Comparison of ENCODE assay signal across 8 mouse cellular contexts in the genomic region with DNA sequence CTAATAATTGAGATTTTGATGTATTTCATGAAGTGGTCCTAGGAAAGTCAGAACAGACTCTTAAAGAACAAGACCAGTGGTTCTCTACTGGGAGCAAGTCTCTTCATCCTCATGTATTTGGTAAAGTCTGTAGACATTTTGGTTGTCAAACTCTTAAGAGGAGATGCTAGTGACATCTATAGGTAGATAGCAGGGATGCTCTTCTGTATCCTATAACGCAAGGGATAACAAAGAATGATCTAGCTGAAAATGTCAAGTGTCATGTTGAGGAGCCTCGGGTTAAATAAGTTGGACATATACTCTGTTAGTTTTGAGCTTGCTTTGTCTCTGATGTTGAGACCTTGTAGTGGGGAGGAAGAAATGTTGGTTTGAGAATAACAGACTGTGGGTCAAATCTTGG. TPM values are rescaled to one million over a fixed set of nuclear protein-coding genes. Genes with fewer than 3 reads are reported as not detected.
A peak's percentile ranks its signal among the peaks of the same experiment; 100 is the strongest.
DNase-seq lines count a peak whose midpoint lies in the region; ATAC-seq and TF ChIP-seq lines count a peak whose summit lies in the region.

No protein-coding gene starts in this region.

- no peaks in the 10 kb centered on the region for H3K9me3 ChIP-seq in liver, embryonic 12.5 days (replicated peaks)

- no peak for TF ChIP-seq EP300 in heart, adult 2 months (IDR thresholded peaks at IDR 0.05; ENCODE audit: insufficient read depth, low read depth, low read length)

- intact Hi-C loops in heart, adult 2 months (cut with DNase I) = loop anchor here (10.0 kb wide), 1 partner anchor 53 kb away; the partner anchor contains the start of gene Junb
- intact Hi-C loops in heart, postnatal 10 days (cut with DNase I) = loop anchor here (1.0 kb wide), 1 partner anchor 8 kb away; the partner anchor contains the start of gene Tnpo2

- peak overlapping the region; percentile 100 for H3K27ac ChIP-seq in heart, adult 2 months
- H3K27ac ChIP-seq in embryonic fibroblast, embryonic 13.5 days (ENCODE audit: insufficient read depth, low read length) = no peak overlapping the region
- H3K27ac ChIP-seq in liver, embryonic 12.5 days = peak overlapping the region; percentile 96; the same call in 1 of the 2 replicates

- no peak for TF ChIP-seq POLR2A in heart, adult 2 months (IDR thresholded peaks at IDR 0.05; ENCODE audit: insufficient read depth, low read depth, low read length)
- no peak for TF ChIP-seq POLR2A in embryonic fibroblast, embryonic 13.5 days (IDR thresholded peaks at IDR 0.05; ENCODE audit: low read depth, low read length)

- peaks cover 5% of the 10 kb centered on the region; the same call in 1 of the 2 replicates for H3K79me2 ChIP-seq in heart, adult 2 months (replicated peaks; ENCODE audit: control insufficient read depth, insufficient read depth, low read length)

- peak overlapping the region; percentile 96 for H3K4me2 ChIP-seq in liver, embryonic 12.5 days

- H3K4me1 ChIP-seq in heart, adult 2 months (ENCODE audit: control insufficient read depth, insufficient read depth, low read length) = peaks cover 15% of the 10 kb centered on the region
- H3K4me1 ChIP-seq in embryonic fibroblast, embryonic 13.5 days (ENCODE audit: control insufficient read depth, insufficient read depth, low read length) = peaks cover 14% of the 10 kb centered on the region
- H3K4me1 ChIP-seq in liver, embryonic 12.5 days = peaks cover 62% of the 10 kb centered on the region

- H3K36me3 ChIP-seq in heart, adult 2 months (ENCODE audit: control insufficient read depth, insufficient read depth, low read length) = peaks cover 9% of the 10 kb centered on the region
- peaks cover 60% of the 10 kb centered on the region for H3K36me3 ChIP-seq in liver, embryonic 12.5 days

- TF ChIP-seq CTCF in heart, adult 2 months (IDR thresholded peaks at IDR 0.05) = no peak
- no peak for TF ChIP-seq CTCF in embryonic fibroblast, embryonic 13.5 days (IDR thresholded peaks at IDR 0.05; ENCODE audit: borderline replicate concordance, insufficient read depth, low read length)

- WGBS in heart, adult 2 months = 8% methylated on average over 2 of the region's 2 CpGs
- WGBS in liver, embryonic 12.5 days (ENCODE audit: insufficient replicate concordance) = 22% methylated on average over 2 of the region's 2 CpGs

- H3K27me3 ChIP-seq in heart, adult 2 months (ENCODE audit: control insufficient read depth, insufficient read depth, low read length) = no peaks in the 10 kb centered on the region
- no peaks in the 10 kb centered on the region for H3K27me3 ChIP-seq in liver, embryonic 12.5 days (replicated peaks)

- H3K9ac ChIP-seq in heart, adult 2 months (ENCODE audit: low read depth, low read length) = peak overlapping the region; percentile 21; the same call in 1 of the 2 replicates
- peak overlapping the region; percentile 100 for H3K9ac ChIP-seq in liver, embryonic 12.5 days

- peak overlapping the region; percentile 87 for H3K4me3 ChIP-seq in heart, adult 2 months
- peak overlapping the region; percentile 94 for H3K4me3 ChIP-seq in embryonic fibroblast, embryonic 13.5 days (ENCODE audit: insufficient read depth, low read length)
- H3K4me3 ChIP-seq in liver, embryonic 12.5 days = peak overlapping the region; percentile 100

- no peak for DNase-seq in heart, adult 2 months
- no peak for DNase-seq in heart, postnatal 10 days
- peak; percentile 40 for DNase-seq in A20 (ENCODE audit: low read depth, low spot score)
- DNase-seq in adrenal gland, adult 8-10 months = no peak
- no peak for DNase-seq in thymus, postnatal 4 days

- ATAC-seq in liver, embryonic 12.5 days = no peak
- no peak for ATAC-seq in frontal cortex, adult (ENCODE audit: low TSS enrichment)

RNA-seq across cellular contexts. Expression of gene Trir, which starts 1.3 kb away (rescaled TPM):
- total RNA-seq in heart, adult 2 months (2021) = 10 to 100 TPM; 81.5 to 94.1 TPM
- polyA plus RNA-seq in heart, adult 2 months (2012; rRNA removed) = 47.2 and 54.3 TPM in 2 replicates
- 100 to 1,000 TPM; 117 to 120 TPM for total RNA-seq in heart, postnatal 10 days (2021)
- 108 and 117 TPM in 2 replicates for polyA plus RNA-seq in embryonic fibroblast, embryonic 13.5 days (2011; ENCODE audit: insufficient read length, low read depth, missing spikeins)
- polyA plus RNA-seq in liver, embryonic 12.5 days (2016; fragmentation: Nextera tagmentation; extraction: Ambion mirVana) = 133 and 139 TPM in 2 replicates
- 100 to 1,000 TPM; 134 to 159 (median 155) TPM for total RNA-seq in adrenal gland, adult 8-10 months (2022)

RNA-seq across cellular contexts. Expression of gene Asna1, which starts 2.8 kb away (rescaled TPM):
- 10 to 100 TPM; 58.5 to 71.8 TPM for total RNA-seq in heart, adult 2 months (2021)
- 104 and 133 TPM in 2 replicates for polyA plus RNA-seq in heart, adult 2 months (2012; rRNA removed)
- total RNA-seq in heart, postnatal 10 days (2021) = 10 to 100 TPM; 78.6 to 79.7 TPM
- polyA plus RNA-seq in embryonic fibroblast, embryonic 13.5 days (2011; ENCODE audit: insufficient read length, low read depth, missing spikeins) = 71.1 and 73.2 TPM in 2 replicates
- polyA plus RNA-seq in liver, embryonic 12.5 days (2016; fragmentation: Nextera tagmentation; extraction: Ambion mirVana) = 85.8 and 87.3 TPM in 2 replicates
- total RNA-seq in adrenal gland, adult 8-10 months (2022) = 100 to 1,000 TPM in 2 of 4 experiments, 10 to 100 TPM in 2; 96.4 to 107 (median 101) TPM

RNA-seq across cellular contexts. Expression of gene Tnpo2, which starts 8.8 kb away (rescaled TPM):
- total RNA-seq in heart, adult 2 months (2021) = 10 to 100 TPM; 26.8 to 28.4 TPM
- 26.8 and 34.8 TPM in 2 replicates for polyA plus RNA-seq in heart, adult 2 months (2012; rRNA removed)
- total RNA-seq in heart, postnatal 10 days (2021) = 10 to 100 TPM; 32.2 to 39.6 TPM
- 106 and 120 TPM in 2 replicates for polyA plus RNA-seq in embryonic fibroblast, embryonic 13.5 days (2011; ENCODE audit: insufficient read length, low read depth, missing spikeins)
- 31.1 and 32.3 TPM in 2 replicates for polyA plus RNA-seq in liver, embryonic 12.5 days (2016; fragmentation: Nextera tagmentation; extraction: Ambion mirVana)
- 10 to 100 TPM; 67.7 to 85.8 (median 73.5) TPM for total RNA-seq in adrenal gland, adult 8-10 months (2022)

RNA-seq across cellular contexts. Expression of gene Best2, which starts 13.6 kb away (rescaled TPM):
- total RNA-seq in heart, adult 2 months (2021) = not detected
- polyA plus RNA-seq in heart, adult 2 months (2012; rRNA removed) = not detected in 2 replicates
- total RNA-seq in heart, postnatal 10 days (2021) = not detected
- not detected in 2 replicates for polyA plus RNA-seq in embryonic fibroblast, embryonic 13.5 days (2011; ENCODE audit: insufficient read length, low read depth, missing spikeins)
- not detected in 2 replicates for polyA plus RNA-seq in liver, embryonic 12.5 days (2016; fragmentation: Nextera tagmentation; extraction: Ambion mirVana)
- not detected for total RNA-seq in adrenal gland, adult 8-10 months (2022)

RNA-seq across cellular contexts. Expression of gene Fbxw9, which starts 31.9 kb away (rescaled TPM):
- total RNA-seq in heart, adult 2 months (2021) = 1 to 10 TPM; 2.4 to 2.5 TPM
- polyA plus RNA-seq in heart, adult 2 months (2012; rRNA removed) = 9.3 and 10.5 TPM in 2 replicates
- total RNA-seq in heart, postnatal 10 days (2021) = 10 to 100 TPM; 12.6 to 13.0 TPM
- polyA plus RNA-seq in embryonic fibroblast, embryonic 13.5 days (2011; ENCODE audit: insufficient read length, low read depth, missing spikeins) = 28.8 TPM in 2 replicates
- polyA plus RNA-seq in liver, embryonic 12.5 days (2016; fragmentation: Nextera tagmentation; extraction: Ambion mirVana) = 8.5 and 9.5 TPM in 2 replicates
- 10 to 100 TPM; 15.0 to 29.6 (median 21.6) TPM for total RNA-seq in adrenal gland, adult 8-10 months (2022)
